Mouse (Mus musculus): Measurements from ENCODE around the gene Rab11fip4.

DNA sequence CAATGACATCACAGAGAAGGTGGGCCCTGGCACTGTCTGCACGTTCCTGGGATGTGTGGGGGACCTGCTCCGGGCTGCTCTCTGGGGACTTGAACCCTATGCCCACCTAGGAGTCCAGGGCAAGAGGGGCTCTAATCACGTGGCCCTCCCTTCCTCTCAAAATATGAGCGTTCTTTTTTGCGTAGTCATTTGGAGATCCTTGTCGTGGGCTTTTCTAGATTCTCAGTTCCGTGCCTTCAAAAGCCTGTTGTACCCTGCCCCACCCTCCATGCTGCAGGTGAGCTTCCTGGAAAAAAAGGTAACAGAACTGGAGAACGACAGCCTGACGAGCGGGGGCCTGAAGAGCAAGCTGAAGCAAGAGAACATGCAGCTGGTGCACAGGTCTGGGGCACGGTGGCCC, 94.1 kb downstream of the Rab11fip4 start:
- no peak for TF ChIP-seq CTCF (IDR thresholded peaks at IDR 0.05; ENCODE audit: low read depth)
- no peak for TF ChIP-seq EP300 (IDR thresholded peaks at IDR 0.05; ENCODE audit: low read depth)
